Mouse (Mus musculus) frontal cortex, adult 2 months (tissue): ENCODE results near the gene Maml2. TPM values are rescaled to one million over a fixed set of nuclear protein-coding genes. Genes with fewer than 3 reads are reported as not detected.

Source experiments
- DNase-seq, 2 experiments: peaks; one replicate each; pipeline ENCODE4 v3.0.0; 2022; ENCODE audit warnings: low spot score in 1 of 2; ENCODE audit errors: extremely low spot score in 1 of 2
- polyA plus RNA-seq: library from polyadenylated mRNA; depleted of rRNA; stranded (reverse); fragments of >200 nt; gene quantifications from 2 replicates; pipeline ENCODE4 v1.2.3, GENCODE M21; 2012

The Maml2 gene
- polyA plus RNA-seq, 1 experiment: 8.5 TPM

- no peak for DNase-seq
Observed at GRCm38 (mm10) chr9:13651828-13652227, 354.1 kb downstream of the Maml2 start.

GRCm38 (mm10) chr9:13652389-13652877, 354.7 kb downstream of the Maml2 start:
- DNase-seq: no peak

- DNase-seq: peak; percentile 19 to 76
Observed at GRCm38 (mm10) chr9:13652917-13653316, 355.2 kb downstream of the Maml2 start.

- no peak for DNase-seq
Observed at GRCm38 (mm10) chr9:13661768-13662623, 364.2 kb downstream of the Maml2 start.

- DNase-seq: no peak
Observed at GRCm38 (mm10) chr9:13665487-13665969, 367.8 kb downstream of the Maml2 start.

GRCm38 (mm10) chr9:13667955-13668354, 370.2 kb downstream of the Maml2 start:
- no peak for DNase-seq

GRCm38 (mm10) chr9:13668742-13669141, 371.0 kb downstream of the Maml2 start:
- DNase-seq: no peak

- DNase-seq: peak in 1 of 2 experiments; percentile 25
Observed at GRCm38 (mm10) chr9:13671125-13671769, 373.5 kb downstream of the Maml2 start.

GRCm38 (mm10) chr9:13673304-13673703, 375.5 kb downstream of the Maml2 start:
- no peak for DNase-seq

GRCm38 (mm10) chr9:13678026-13678425, 380.3 kb downstream of the Maml2 start:
- DNase-seq: no peak

GRCm38 (mm10) chr9:13679696-13680095, 381.9 kb downstream of the Maml2 start:
- DNase-seq: no peak

- DNase-seq: no peak
Observed at GRCm38 (mm10) chr9:13681147-13681546, 383.4 kb downstream of the Maml2 start.

- DNase-seq: peak; percentile 73 to 75
Observed at GRCm38 (mm10) chr9:13681581-13682038, 383.9 kb downstream of the Maml2 start.

- no peak for DNase-seq
Observed at GRCm38 (mm10) chr9:13684327-13684934, 386.7 kb downstream of the Maml2 start.

GRCm38 (mm10) chr9:13686977-13687659, 389.4 kb downstream of the Maml2 start:
- no peak for DNase-seq

GRCm38 (mm10) chr9:13688997-13689396, 391.2 kb downstream of the Maml2 start:
- no peak for DNase-seq

- DNase-seq: peak in 1 of 2 experiments; percentile 20
Observed at GRCm38 (mm10) chr9:13690321-13690720, 392.6 kb downstream of the Maml2 start.

GRCm38 (mm10) chr9:13693693-13694284, 396.0 kb downstream of the Maml2 start:
- DNase-seq: peak in 1 of 2 experiments; percentile 32

GRCm38 (mm10) chr9:13694293-13694692, 396.5 kb downstream of the Maml2 start:
- DNase-seq: peak; percentile 28 to 78
